Mouse (Mus musculus): Measurements from ENCODE around the gene Tiam1. TPM values are rescaled to one million over a fixed set of nuclear protein-coding genes. Genes with fewer than 3 reads are reported as not detected.
A peak's percentile ranks its signal among the peaks of the same experiment; 100 is the strongest.

Gene Tiam1
- polyA plus RNA-seq, 1 experiment = 14.1 TPM

DNA sequence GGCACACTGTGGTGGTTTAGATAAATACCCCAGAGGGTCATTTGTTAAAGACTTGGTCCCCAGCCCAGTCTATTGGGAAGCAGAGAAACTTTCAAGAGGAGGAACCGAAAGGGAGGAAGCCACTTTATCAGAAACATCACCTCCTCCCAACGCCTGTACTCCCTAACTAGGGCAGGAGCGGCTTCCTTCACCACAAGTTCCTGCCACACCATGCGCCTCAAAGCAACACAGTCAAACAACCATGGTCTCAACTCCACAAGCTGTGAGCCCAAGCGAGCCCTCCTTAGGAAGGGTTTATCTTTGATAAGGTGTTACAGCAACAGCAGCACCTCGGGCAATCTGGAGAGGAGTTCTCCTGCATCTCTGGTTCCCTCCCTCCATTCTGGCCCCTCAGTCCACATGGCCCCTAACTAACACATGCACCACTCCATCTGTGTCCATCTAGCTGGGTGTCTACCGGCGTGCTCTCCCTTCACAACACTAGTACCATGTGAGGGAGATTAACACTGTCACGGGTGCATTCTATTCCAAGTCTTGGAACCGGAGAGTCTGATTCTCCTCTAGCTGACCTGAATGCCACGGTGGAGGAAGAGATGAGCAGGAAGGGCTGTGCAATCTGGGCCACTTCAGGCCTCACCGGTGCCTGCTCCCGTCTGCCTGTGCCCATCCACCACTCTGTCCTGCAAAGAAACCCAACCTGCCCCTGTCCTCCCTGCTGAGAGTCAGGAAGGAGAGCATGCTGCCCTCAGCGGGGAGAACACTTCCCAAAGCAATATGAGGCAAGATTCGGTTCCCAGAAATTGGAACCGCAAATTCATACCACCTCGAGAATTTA is 149.4 kb downstream of the Tiam1 start:
- peaks cover 45% of the 10 kb centered on the region for H3K4me1 ChIP-seq (replicated peaks; ENCODE audit: control insufficient read depth, insufficient read depth, low read length)
- TF ChIP-seq POLR2A (IDR thresholded peaks at IDR 0.05; ENCODE audit: control insufficient read depth, extremely low read depth, insufficient read depth, low read length, poor library complexity) = no peak
- 0 out of 2 replicates have a peak, but pooled peaks have one; percentile 3 for TF ChIP-seq CTCF (IDR thresholded peaks at IDR 0.05; ENCODE audit: borderline replicate concordance, control insufficient read depth, extremely low read depth, insufficient read depth, low read length, poor library complexity)
- H3K4me3 ChIP-seq (ENCODE audit: control insufficient read depth, insufficient read depth, low read length) = peak overlapping the region; percentile 6; the same call in 1 of the 2 replicates
- 49% methylated on average over 17 of the region's 17 CpGs for WGBS
- no peaks in the 10 kb centered on the region for H3K36me3 ChIP-seq (ENCODE audit: control insufficient read depth, insufficient read depth, low read length)
- DNase-seq = peak; percentile 74
- H3K27ac ChIP-seq (ENCODE audit: control insufficient read depth, insufficient read depth, low read length) = peak overlapping the region; percentile 88
- H3K27me3 ChIP-seq (ENCODE audit: control insufficient read depth, insufficient read depth, low read length) = no peaks in the 10 kb centered on the region

GRCm38 (mm10) chr16:89993506-89993905 is 150.1 kb downstream of the Tiam1 start:
- peak overlapping the region; percentile 6; the same call in 1 of the 2 replicates for H3K4me3 ChIP-seq (ENCODE audit: control insufficient read depth, insufficient read depth, low read length)
- peaks cover 47% of the 10 kb centered on the region for H3K4me1 ChIP-seq (replicated peaks; ENCODE audit: control insufficient read depth, insufficient read depth, low read length)
- TF ChIP-seq POLR2A (IDR thresholded peaks at IDR 0.05; ENCODE audit: control insufficient read depth, extremely low read depth, insufficient read depth, low read length, poor library complexity) (no peak), CTCF (IDR thresholded peaks at IDR 0.05; ENCODE audit: borderline replicate concordance, control insufficient read depth, extremely low read depth, insufficient read depth, low read length, poor library complexity) (no peak)
- WGBS = 5% methylated on average over 4 of the region's 4 CpGs
- no peaks in the 10 kb centered on the region for H3K36me3 ChIP-seq (ENCODE audit: control insufficient read depth, insufficient read depth, low read length)
- no peaks in the 10 kb centered on the region for H3K27me3 ChIP-seq (ENCODE audit: control insufficient read depth, insufficient read depth, low read length)
- peak overlapping the region; percentile 88 for H3K27ac ChIP-seq (ENCODE audit: control insufficient read depth, insufficient read depth, low read length)
- DNase-seq = peak; percentile 49

- WGBS = 95% methylated on average over 12 of the region's 12 CpGs
- Histone ChIP-seq H3K27me3 (ENCODE audit: control insufficient read depth, insufficient read depth, low read length) (no peaks in the 10 kb centered on the region), H3K4me3 (ENCODE audit: control insufficient read depth, insufficient read depth, low read length) (no peak overlapping the region), H3K4me1 (replicated peaks; ENCODE audit: control insufficient read depth, insufficient read depth, low read length) (peaks cover 64% of the 10 kb centered on the region), H3K36me3 (ENCODE audit: control insufficient read depth, insufficient read depth, low read length) (no peaks in the 10 kb centered on the region), H3K27ac (ENCODE audit: control insufficient read depth, insufficient read depth, low read length) (no peak overlapping the region)
- TF ChIP-seq CTCF (IDR thresholded peaks at IDR 0.05; ENCODE audit: borderline replicate concordance, control insufficient read depth, extremely low read depth, insufficient read depth, low read length, poor library complexity) (no peak), POLR2A (IDR thresholded peaks at IDR 0.05; ENCODE audit: control insufficient read depth, extremely low read depth, insufficient read depth, low read length, poor library complexity) (no peak)
- DNase-seq = no peak
Measured at GRCm38 (mm10) chr16:89991701-89992152, 151.8 kb downstream of the Tiam1 start.

GRCm38 (mm10) chr16:89990288-89990955 is 153.1 kb downstream of the Tiam1 start:
- TF ChIP-seq POLR2A (IDR thresholded peaks at IDR 0.05; ENCODE audit: control insufficient read depth, extremely low read depth, insufficient read depth, low read length, poor library complexity) = no peak
- TF ChIP-seq CTCF (IDR thresholded peaks at IDR 0.05; ENCODE audit: borderline replicate concordance, control insufficient read depth, extremely low read depth, insufficient read depth, low read length, poor library complexity) = no peak
- no peak for DNase-seq
- Histone ChIP-seq H3K4me1 (replicated peaks; ENCODE audit: control insufficient read depth, insufficient read depth, low read length) (peaks cover 65% of the 10 kb centered on the region), H3K27me3 (ENCODE audit: control insufficient read depth, insufficient read depth, low read length) (no peaks in the 10 kb centered on the region), H3K36me3 (ENCODE audit: control insufficient read depth, insufficient read depth, low read length) (no peaks in the 10 kb centered on the region), H3K4me3 (ENCODE audit: control insufficient read depth, insufficient read depth, low read length) (no peak overlapping the region), H3K27ac (ENCODE audit: control insufficient read depth, insufficient read depth, low read length) (no peak overlapping the region)
- WGBS = 95% methylated on average over 5 of the region's 5 CpGs

- no peak overlapping the region for H3K4me3 ChIP-seq (ENCODE audit: control insufficient read depth, insufficient read depth, low read length)
- H3K4me1 ChIP-seq (replicated peaks; ENCODE audit: control insufficient read depth, insufficient read depth, low read length) = peaks cover 65% of the 10 kb centered on the region
- H3K27ac ChIP-seq (ENCODE audit: control insufficient read depth, insufficient read depth, low read length) = no peak overlapping the region
- H3K27me3 ChIP-seq (ENCODE audit: control insufficient read depth, insufficient read depth, low read length) = no peaks in the 10 kb centered on the region
- TF ChIP-seq CTCF (IDR thresholded peaks at IDR 0.05; ENCODE audit: borderline replicate concordance, control insufficient read depth, extremely low read depth, insufficient read depth, low read length, poor library complexity) = no peak
- no peak for DNase-seq
- 95% methylated on average over 10 of the region's 10 CpGs for WGBS
- H3K36me3 ChIP-seq (ENCODE audit: control insufficient read depth, insufficient read depth, low read length) = no peaks in the 10 kb centered on the region
Measured at GRCm38 (mm10) chr16:89989816-89990215, 153.8 kb downstream of the Tiam1 start.

DNA sequence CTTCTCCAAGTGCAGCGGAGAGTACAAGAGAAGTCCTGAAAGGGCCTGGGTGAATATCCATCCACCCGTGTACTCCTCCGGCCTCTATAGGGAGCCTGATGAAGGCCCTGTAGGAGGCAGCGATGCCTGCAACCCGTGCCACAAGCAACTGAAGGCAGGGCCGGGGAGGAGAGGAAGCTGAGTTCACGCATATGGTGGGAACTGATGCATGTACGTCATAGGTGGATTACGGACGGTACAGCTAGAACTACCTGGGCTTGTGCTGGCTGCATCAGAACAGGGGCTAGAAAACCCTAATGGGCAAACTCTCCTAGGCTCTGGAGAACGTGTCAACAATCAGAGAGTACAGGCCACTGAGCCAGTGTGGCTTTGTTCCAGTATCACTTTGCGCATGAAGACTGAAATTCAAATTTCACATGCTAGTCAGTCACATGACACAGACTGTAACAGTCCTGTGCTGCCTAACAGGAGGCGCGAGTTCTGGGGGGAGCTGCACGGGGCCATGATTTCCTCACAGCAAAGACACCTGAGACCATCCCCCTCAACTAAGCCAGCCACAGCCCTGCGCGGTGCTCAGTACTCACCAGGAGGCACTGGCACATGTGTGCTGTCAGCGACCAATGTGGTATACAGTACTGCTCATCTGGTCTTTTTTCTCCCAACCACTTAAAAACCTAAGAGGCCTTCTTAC is 156.8 kb downstream of the Tiam1 start:
- no peak for TF ChIP-seq CTCF (IDR thresholded peaks at IDR 0.05; ENCODE audit: borderline replicate concordance, control insufficient read depth, extremely low read depth, insufficient read depth, low read length, poor library complexity)
- TF ChIP-seq POLR2A (IDR thresholded peaks at IDR 0.05; ENCODE audit: control insufficient read depth, extremely low read depth, insufficient read depth, low read length, poor library complexity) = no peak
- H3K36me3 ChIP-seq (ENCODE audit: control insufficient read depth, insufficient read depth, low read length) = no peaks in the 10 kb centered on the region
- H3K4me1 ChIP-seq (replicated peaks; ENCODE audit: control insufficient read depth, insufficient read depth, low read length) = peaks cover 46% of the 10 kb centered on the region
- H3K4me3 ChIP-seq (ENCODE audit: control insufficient read depth, insufficient read depth, low read length) = peak overlapping the region; percentile 4; the same call in 1 of the 2 replicates
- WGBS = 5% methylated on average over 18 of the region's 18 CpGs
- DNase-seq = peak; percentile 63
- no peaks in the 10 kb centered on the region for H3K27me3 ChIP-seq (ENCODE audit: control insufficient read depth, insufficient read depth, low read length)
- H3K27ac ChIP-seq (ENCODE audit: control insufficient read depth, insufficient read depth, low read length) = peak overlapping the region; percentile 91
